Mouse (Mus musculus) kidney, postnatal 14 days (tissue): ENCODE measurements around the gene Dcaf5.
A peak's percentile ranks its signal among the peaks of the same experiment; 100 is the strongest.
"Not testable (repeated sequence)": the region's sequence is repeated elsewhere in the genome, so short reads cannot be mapped to it uniquely, and the experiment has no call there.

Experiments
- DNase-seq: peaks from one replicate; pipeline ENCODE4 v3.0.0; 2022; ENCODE audit warnings: mixed read lengths

The Dcaf5 gene

GRCm38 (mm10) chr12:80436336-80436976 lies at the start of gene Dcaf5:
Gene Dcaf5, minus strand, starts transcription at chr12:80436601.
- DNase-seq, result peak; percentile 87

GRCm38 (mm10) chr12:80483397-80483796 lies 47.0 kb upstream of the Dcaf5 start:
- DNase-seq, result no peak

- no peak for DNase-seq
Observed at GRCm38 (mm10) chr12:80479986-80480385, 43.6 kb upstream of the Dcaf5 start.

GRCm38 (mm10) chr12:80473731-80474130 lies 37.3 kb upstream of the Dcaf5 start:
- DNase-seq, result no peak

- DNase-seq, result no peak
Observed at GRCm38 (mm10) chr12:80471926-80472325, 35.5 kb upstream of the Dcaf5 start.

DNA sequence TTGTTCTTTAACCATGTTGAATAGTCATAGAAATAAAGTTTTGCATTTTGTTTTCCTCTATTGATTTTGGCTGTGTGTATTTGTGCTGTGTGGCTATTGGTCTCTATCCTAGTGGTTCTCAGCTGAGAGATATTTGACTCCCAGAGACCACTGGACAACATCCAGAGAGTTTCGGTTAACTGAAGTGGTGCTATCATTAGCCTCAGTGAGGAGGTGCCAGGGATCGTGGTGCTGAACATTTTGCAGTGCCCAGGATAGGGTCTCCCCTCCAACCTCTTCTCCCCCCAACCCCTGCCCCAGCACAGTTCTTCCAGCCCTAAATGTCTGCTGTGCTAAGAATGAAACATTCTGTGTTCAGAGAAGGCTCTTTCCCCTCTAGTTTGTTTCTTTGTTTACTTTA lies 33.8 kb upstream of the Dcaf5 start:
- DNase-seq, result no peak

DNA sequence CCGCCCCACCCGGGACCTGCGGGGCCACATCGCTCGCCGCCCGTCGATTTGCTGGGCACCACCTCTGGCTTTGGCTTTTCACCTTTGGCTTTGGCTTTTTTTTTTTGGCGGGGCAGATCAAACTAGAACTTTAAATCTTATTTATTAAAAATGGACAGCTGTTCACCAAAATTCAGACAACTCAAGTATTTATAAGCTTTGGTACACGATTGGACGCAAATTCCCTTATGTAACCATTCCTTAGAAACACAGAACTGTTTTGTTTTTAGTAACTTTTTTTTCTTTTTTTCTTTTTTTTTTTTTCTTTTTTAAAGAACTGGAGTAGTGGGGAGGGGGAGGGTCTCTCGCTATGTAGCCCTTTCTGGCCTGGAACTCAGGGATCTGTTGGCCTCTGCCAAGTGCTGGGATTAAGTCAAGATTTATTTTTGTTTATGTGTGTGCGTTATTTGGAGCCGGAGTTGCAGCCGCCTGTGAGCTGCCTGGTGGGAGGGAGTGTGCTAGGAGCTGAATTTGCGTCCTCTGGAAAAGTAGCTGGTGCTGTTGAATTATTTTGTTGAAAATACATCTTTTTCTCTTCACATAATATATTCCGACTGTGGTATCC lies 27.4 kb upstream of the Dcaf5 start:
- DNase-seq, result peak; percentile 12

- peak; percentile 93 for DNase-seq
Observed at GRCm38 (mm10) chr12:80462942-80463651, 26.7 kb upstream of the Dcaf5 start, which contains the start of gene Exd2. Gene Exd2, plus strand, starts transcription at chr12:80463095.

GRCm38 (mm10) chr12:80462292-80462896 lies 26.0 kb upstream of the Dcaf5 start:
- not testable (repeated sequence) for DNase-seq

DNA sequence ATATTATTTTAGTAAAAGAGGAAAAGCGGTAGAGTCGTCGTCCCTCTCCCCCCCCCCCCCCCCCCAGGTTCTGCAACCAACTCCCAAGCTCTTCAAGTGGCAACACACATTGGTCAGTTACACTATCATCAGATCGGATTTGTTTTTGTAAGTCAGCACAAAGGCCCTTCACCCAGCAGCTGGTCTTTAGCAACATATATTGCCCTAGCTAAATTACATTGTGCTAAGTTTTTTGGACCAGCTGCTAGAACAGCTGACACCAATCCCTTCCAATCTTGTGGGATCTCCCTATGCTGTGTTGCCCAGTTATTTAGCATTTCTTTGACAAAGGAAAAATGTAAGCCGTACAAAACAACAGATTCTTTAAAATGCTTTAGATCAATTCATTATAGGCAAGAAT lies 21.6 kb upstream of the Dcaf5 start:
- no peak for DNase-seq

- no peak for DNase-seq
Observed at GRCm38 (mm10) chr12:80453506-80453905, 17.1 kb upstream of the Dcaf5 start.

GRCm38 (mm10) chr12:80444525-80445109 lies 8.2 kb upstream of the Dcaf5 start:
- DNase-seq, result no peak

GRCm38 (mm10) chr12:80440957-80441356 lies 4.6 kb upstream of the Dcaf5 start:
- DNase-seq, result no peak

DNA sequence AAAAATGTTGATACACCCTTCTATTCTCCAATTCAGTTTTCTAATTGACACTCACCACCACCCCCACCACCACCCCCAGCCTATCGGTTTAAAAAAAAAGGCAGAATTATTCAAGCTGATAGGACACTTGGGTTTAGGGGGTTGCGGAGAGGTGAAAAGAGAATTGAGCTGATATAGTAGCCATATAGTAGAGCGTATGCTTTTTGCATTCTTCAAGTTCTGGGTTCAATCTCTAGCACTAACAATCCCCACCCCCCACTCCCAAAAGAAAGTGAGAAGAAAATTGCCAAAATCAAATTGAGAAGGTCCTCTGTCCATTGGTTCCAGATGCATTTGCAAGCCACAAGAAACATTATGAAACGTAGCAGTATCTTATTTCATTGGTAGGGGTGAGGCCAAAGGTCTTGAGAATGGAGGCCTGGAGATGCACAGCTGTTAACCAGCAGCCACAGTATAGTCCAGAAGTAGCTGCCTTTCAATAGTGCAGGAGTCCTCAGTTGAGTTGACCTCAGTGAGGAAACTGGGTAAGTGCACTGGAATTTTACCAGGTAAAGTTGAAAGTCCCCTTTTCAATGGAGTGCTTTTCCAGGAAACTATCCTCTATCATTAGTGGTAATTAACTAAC lies 762 bp upstream of the Dcaf5 start:
- DNase-seq, result peak; percentile 20

GRCm38 (mm10) chr12:80435887-80436286 lies 514 bp downstream of the Dcaf5 start:
- no peak for DNase-seq

DNA sequence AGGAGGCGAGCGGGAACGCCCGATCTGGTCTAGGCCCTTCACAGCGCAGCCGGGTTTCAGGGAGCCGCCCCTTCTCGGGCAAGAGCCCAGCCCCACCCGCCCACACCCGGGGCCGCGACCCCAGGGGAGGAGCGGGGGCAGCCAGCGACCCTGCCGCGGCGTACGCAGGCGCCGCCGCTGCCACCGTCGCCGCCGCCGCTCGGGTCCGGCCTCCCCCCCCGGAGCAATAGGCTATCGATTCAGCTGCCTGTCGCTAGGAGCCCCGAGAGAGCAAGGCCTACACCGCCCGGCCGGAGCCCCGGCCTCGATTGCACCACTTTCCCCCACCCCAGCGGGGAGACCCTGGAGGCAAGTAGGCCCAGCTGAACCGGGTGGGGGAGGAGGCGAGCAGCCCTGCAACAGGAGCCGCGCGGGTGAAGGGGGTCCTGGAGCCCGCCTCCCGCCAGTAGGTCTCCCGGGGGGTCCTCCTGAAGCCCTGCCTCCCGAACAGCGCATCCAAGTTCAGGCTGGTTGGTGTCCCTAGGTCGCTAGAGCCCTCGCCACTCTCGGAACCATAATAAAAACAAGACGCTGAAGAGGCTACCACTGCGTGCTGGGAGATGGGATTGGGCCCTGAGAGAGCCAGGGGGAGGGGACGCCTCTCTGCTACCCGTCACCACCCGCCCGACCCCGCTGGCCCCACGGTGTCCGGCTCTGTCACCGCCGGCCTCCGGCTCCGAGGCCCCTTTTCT lies 1.3 kb downstream of the Dcaf5 start:
- peak; percentile 79 for DNase-seq

GRCm38 (mm10) chr12:80434601-80434960 lies 1.8 kb downstream of the Dcaf5 start:
- DNase-seq, result no peak

- peak; percentile 21 for DNase-seq
Observed at GRCm38 (mm10) chr12:80433266-80433665, 3.1 kb downstream of the Dcaf5 start.

DNA sequence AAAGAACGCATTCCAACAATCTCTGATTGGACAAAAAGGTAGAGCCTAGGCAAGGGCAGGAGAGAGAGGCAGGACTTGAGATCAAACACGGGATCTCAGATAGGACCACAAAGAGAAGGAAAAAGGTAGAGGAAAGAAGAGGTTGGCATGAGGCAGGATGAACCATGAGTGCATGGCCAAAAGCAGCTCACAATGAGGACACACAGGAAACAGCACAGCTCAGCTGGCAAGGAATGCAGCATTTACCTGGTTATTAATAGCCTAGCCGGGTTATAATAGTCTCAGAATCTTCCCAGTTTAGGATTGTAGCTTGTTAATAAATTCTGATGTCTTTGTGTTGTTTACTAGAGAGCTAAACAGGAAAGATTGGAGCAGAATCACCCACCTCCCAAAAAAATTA lies 8.7 kb downstream of the Dcaf5 start:
- no peak for DNase-seq

DNA sequence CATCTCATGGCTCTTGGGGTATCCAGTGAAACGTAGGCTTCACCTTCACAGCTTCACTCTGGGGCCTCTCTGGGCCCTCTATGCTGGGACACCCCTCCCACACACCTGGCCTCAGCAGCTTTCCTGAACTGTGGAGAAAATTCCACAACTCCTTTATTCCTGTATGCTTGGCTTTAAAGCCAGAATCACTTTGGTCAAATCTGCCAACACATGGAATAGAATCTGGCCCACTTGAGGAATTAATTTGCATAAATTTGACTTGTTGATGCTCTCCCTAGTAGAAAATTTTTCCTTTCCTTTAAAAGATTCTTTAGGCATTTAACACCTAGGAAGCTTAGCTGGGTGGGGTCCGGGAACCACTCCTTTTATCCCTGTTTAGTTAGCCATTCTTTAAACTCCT lies 21.3 kb downstream of the Dcaf5 start:
- no peak for DNase-seq

- no peak for DNase-seq
Observed at GRCm38 (mm10) chr12:80410855-80411254, 25.5 kb downstream of the Dcaf5 start.

DNA sequence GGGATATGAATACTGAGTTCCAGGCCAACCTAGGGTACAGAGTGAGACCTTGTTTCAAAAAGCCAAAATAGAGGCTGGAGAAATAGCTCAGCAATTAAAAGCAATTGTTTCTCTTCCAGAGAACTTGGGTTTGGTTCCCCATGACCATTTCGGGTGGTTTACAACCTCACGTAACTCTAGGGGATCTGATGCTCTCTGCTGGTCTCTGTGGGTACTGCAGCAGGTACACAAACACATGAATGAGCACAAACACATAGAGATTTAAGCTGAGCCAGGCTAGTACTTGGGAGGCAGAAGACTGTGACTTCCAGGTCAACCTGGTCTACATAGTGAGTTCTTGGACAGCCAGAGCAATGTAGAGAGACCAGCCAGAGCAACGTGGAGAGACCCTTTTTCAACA lies 28.6 kb downstream of the Dcaf5 start:
- peak; percentile 37 for DNase-seq
